ENCODE assay signal across 24 mouse cellular contexts in the genomic region with DNA sequence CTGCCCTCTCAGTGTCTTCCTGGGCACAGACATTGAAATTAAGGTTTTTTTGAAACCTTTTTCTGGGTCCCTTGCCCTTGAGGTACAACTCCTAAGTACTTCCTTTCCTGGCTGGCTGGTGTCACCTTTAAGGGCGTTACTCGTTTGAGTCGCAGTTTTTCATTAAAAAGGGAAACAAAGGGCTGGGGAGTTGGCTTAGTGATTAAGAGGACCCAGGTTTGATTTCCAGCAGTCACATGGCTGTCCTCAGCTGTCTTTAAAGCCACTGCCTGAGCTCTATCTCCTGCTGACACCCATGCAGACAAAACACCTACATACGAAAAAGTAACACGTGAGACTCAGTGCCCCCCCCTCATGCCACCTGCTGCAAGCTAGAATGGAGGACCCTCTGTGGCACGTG. TPM values are rescaled to one million over a fixed set of nuclear protein-coding genes. Genes with fewer than 3 reads are reported as not detected.
"Had no signal": no experiment of that assay in that cellular context is flagged by ENCODE, and none has a peak within 500 bp of the region (broad histone marks: within the 10 kb centered on the region; RNA-seq: fewer than 3 reads in every experiment).

No protein-coding gene starts in this region.

- H3K4me1 ChIP-seq: limb, embryonic 13.5 days; lung, embryonic 15.5 days had no signal

- H3K36me3 ChIP-seq: kidney, embryonic 15.5 days; limb, embryonic 10.5 days; limb, embryonic 13.5 days; liver, embryonic 12.5 days; liver, embryonic 15.5 days; lung, embryonic 15.5 days; neural tube, embryonic 13.5 days had no signal

- DNase-seq: kidney, adult 8-10 months; kidney, postnatal 10 days; kidney, postnatal 36 days; liver; lung, adult 18-20 months; lung, postnatal 10 days; lung, postnatal 4 days; midbrain, embryonic 14.5 days; retina, postnatal 1 day; thymus, adult 18-20 months; thymus, postnatal 36 days had no signal

- H3K27me3 ChIP-seq: kidney, embryonic 15.5 days; lung, embryonic 15.5 days; neural tube, embryonic 13.5 days had no signal

- H3K27ac ChIP-seq: kidney, embryonic 15.5 days; limb, embryonic 13.5 days; liver, embryonic 12.5 days; liver, embryonic 15.5 days; lung, embryonic 15.5 days had no signal

- ATAC-seq: liver, embryonic 12.5 days had no signal

- H3K9me3 ChIP-seq: limb, embryonic 10.5 days; neural tube, embryonic 13.5 days had no signal

RNA-seq across cellular contexts. Expression of gene Zfp872, which starts 21.9 kb away (rescaled TPM):
- total RNA-seq: left cerebral cortex, postnatal 25 days; megakaryocyte progenitor cell, adult 5-6 weeks; megakaryocyte-erythroid progenitor cell, adult 5-6 weeks; neutrophil, adult 5-6 weeks had no signal
- polyA plus RNA-seq: small intestine, adult 2 months; spleen, adult 2 months had no signal
